Mouse (Mus musculus) ES-Bruce4 (cell line): ENCODE measurements at regions not wholly inside any gene's neighbourhood (a gene's known extent, or its start where the extent isn't known, plus 50 kb on each side); places are given as distances from the start of the nearest gene placed in this dataset.

Experiments used
- H3K27ac ChIP-seq: 2 replicates; pipeline ENCODE4 v1.5.1; 2012; ENCODE audit warnings: low read length, inconsistent platforms; ENCODE audit not compliant: insufficient read depth
- H3K27me3 ChIP-seq: 2 replicates; pipeline ENCODE4 v1.6.1; 2012; ENCODE audit warnings: mild to moderate bottlenecking, low read length, inconsistent platforms; ENCODE audit not compliant: control insufficient read depth, poor library complexity, insufficient read depth, severe bottlenecking
- H3K36me3 ChIP-seq: 2 replicates; pipeline ENCODE4 v1.6.1; 2012; ENCODE audit warnings: inconsistent platforms, mild to moderate bottlenecking, low read length, moderate library complexity; ENCODE audit not compliant: control insufficient read depth, poor library complexity, insufficient read depth, severe bottlenecking
- H3K4me1 ChIP-seq: one replicate; pipeline ENCODE4 v1.8.1; 2011; ENCODE audit warnings: low read length; ENCODE audit not compliant: control insufficient read depth, insufficient read depth
- H3K4me3 ChIP-seq: 2 replicates; pipeline ENCODE4 v1.5.1; 2011; ENCODE audit warnings: low read depth, mild to moderate bottlenecking, low read length
- H3K9ac ChIP-seq: 2 replicates; pipeline ENCODE4 v1.6.1; 2012; ENCODE audit warnings: low read depth, mild to moderate bottlenecking, inconsistent platforms; ENCODE audit not compliant: poor library complexity, severe bottlenecking
- H3K9me3 ChIP-seq: replicated peaks from 2 replicates; pipeline ENCODE4 v1.6.1; 2012; ENCODE audit warnings: mild to moderate bottlenecking, low read length, inconsistent platforms; ENCODE audit not compliant: control insufficient read depth, poor library complexity, insufficient read depth, severe bottlenecking
- CTCF ChIP-seq: IDR thresholded peaks from one replicate; pipeline ENCODE4 v1.8.1; 2011; ENCODE audit warnings: low read depth, low read length
- EP300 ChIP-seq: IDR thresholded peaks from 2 replicates; pipeline ENCODE4 v1.6.1; 2011; ENCODE audit warnings: low read depth, low read length; ENCODE audit not compliant: insufficient read depth
- POLR2A ChIP-seq: IDR thresholded peaks from one replicate; pipeline ENCODE4 v1.8.1; 2011; ENCODE audit warnings: low read length; ENCODE audit not compliant: insufficient read depth

DNA sequence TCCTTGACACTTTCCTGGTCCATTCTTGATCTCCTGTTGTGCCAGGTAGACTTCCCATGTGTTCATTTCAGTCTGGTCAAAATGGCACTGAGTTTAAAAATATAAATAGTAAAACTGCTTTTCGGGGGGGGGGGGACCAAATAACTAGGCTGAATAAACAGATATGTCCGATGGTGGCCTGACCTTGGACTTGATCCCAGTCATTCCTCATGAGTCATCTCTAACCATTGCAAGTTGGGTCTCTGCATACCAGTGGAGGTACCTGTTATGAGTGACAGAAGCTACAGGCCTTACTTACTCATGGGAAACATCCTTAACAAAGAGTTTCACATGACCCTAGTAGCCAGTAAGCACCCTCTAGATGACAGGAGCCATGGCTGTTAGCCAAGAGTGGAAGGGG lies 76.2 kb upstream of the Ncam1 start:
- TF ChIP-seq POLR2A (no peak), CTCF (no peak), EP300 (no peak)
- peaks cover 3% of the 10 kb centered on the region for H3K4me1 ChIP-seq
- H3K9me3 ChIP-seq = no peaks in the 10 kb centered on the region
- no peak overlapping the region for H3K27ac ChIP-seq
- no peaks in the 10 kb centered on the region for H3K27me3 ChIP-seq
- no peaks in the 10 kb centered on the region for H3K36me3 ChIP-seq
- no peak overlapping the region for H3K4me3 ChIP-seq
- no peak overlapping the region for H3K9ac ChIP-seq

DNA sequence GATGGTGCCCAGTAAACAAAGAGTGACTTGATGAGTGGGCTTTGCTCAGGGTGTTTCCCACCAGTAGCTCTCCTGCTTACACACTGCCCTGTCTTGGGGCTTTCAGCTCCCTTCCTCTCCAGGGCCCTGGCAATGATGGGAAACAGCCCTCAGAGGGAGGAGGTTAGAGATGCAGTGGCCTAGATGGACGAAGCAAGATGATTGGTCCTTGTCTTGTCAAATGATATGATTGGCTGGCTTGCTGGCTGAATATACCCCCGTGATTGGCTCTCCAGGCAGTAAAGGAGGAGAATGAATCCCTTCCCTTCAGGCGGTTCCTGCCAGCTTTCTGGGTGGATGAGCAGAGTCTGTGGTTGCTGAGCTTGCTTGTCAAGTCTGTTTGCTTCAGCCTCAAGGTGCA lies 74.8 kb upstream of the Ncam1 start:
- H3K27ac ChIP-seq = no peak overlapping the region
- H3K4me1 ChIP-seq = no peaks in the 10 kb centered on the region
- H3K4me3 ChIP-seq = peak overlapping the region; percentile 9; the same call in 1 of the 2 replicates
- TF ChIP-seq EP300 = no peak
- TF ChIP-seq POLR2A = no peak
- TF ChIP-seq CTCF = no peak
- no peaks in the 10 kb centered on the region for H3K9me3 ChIP-seq
- no peak overlapping the region for H3K9ac ChIP-seq
- no peaks in the 10 kb centered on the region for H3K36me3 ChIP-seq
- H3K27me3 ChIP-seq = no peaks in the 10 kb centered on the region

DNA sequence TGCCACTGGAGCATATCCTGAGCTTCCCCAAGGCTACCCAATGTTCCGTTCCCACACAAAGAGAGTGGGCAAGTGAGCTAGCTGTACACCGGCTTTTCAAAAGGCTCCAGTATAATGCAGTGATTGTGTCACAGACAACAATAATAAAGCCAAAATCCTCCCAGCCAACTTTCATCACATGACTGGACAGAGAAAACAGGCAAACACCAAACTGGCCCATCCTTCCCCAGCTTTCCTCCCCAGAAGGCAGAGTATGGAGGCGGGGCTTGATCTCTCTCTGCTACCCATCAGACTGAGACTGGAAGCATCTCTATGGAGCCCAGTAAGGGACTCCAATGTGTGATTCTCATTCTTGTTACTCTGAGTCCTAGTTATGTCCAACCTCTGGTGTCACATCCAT lies 52.8 kb upstream of the Ncam1 start:
- Histone ChIP-seq H3K4me3 (no peak overlapping the region), H3K9ac (no peak overlapping the region), H3K27ac (no peak overlapping the region), H3K27me3 (no peaks in the 10 kb centered on the region), H3K36me3 (no peaks in the 10 kb centered on the region), H3K4me1 (no peaks in the 10 kb centered on the region), H3K9me3 (no peaks in the 10 kb centered on the region)
- TF ChIP-seq POLR2A = no peak
- TF ChIP-seq EP300 = no peak
- no peak for TF ChIP-seq CTCF

DNA sequence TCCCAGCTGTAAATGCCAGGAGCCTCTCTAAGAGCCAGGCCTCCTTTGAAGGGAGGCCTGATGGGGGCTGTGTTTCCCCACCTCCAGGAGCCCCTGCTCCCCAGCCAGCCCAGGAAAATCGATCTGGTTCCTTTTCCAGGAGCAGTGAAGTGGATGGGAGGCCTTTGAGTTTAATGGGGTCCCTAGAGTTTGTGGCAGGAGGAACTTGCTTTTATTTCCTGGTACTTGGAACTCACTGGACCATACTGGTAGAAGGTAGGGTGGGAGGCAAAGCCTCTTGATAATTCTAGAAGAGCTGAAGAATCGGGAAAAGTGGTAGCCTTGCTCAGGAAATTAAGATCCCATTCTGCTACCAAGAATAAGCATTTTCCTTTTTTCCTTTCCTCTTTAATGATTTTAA lies 50.7 kb upstream of the Ncam1 start:
- Histone ChIP-seq H3K27ac (no peak overlapping the region), H3K9ac (no peak overlapping the region)

DNA sequence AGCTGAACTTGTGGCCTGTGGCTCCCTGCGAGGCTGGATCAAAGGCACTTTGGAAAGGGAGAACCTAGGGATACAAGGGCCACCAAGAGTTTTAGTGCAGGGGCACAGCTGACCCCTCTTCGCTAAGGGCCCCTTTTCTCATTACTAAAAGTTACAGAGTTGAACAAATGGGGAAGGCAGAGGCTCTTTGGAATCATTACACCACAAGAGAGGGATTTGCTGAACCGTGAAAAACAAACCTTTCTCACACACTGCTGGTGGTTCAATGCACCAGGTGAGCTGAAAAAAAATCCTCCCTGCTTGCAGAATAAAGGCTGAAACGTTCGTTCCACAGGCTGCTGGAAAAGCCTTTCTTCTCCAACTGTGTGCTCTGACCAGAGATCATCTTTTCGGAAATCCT lies 50.2 kb upstream of the Ncam1 start:
- Histone ChIP-seq H3K4me1 (no peaks in the 10 kb centered on the region), H3K27ac (no peak overlapping the region)

More for the DNA sequence above, 50.7 kb upstream of the Ncam1 start:
- no peak for TF ChIP-seq EP300
- no peak overlapping the region for H3K4me3 ChIP-seq
- no peaks in the 10 kb centered on the region for H3K36me3 ChIP-seq
- H3K27me3 ChIP-seq = no peaks in the 10 kb centered on the region
- H3K4me1 ChIP-seq = no peaks in the 10 kb centered on the region
- H3K9me3 ChIP-seq = no peaks in the 10 kb centered on the region

More for the DNA sequence above, 50.2 kb upstream of the Ncam1 start:
- H3K27me3 ChIP-seq = no peaks in the 10 kb centered on the region
- H3K9ac ChIP-seq = no peak overlapping the region
- H3K36me3 ChIP-seq = no peaks in the 10 kb centered on the region
- H3K9me3 ChIP-seq = no peaks in the 10 kb centered on the region
- TF ChIP-seq CTCF = no peak
- no peak for TF ChIP-seq EP300
- no peak for TF ChIP-seq POLR2A
- H3K4me3 ChIP-seq = no peak overlapping the region
